Mouse (Mus musculus) heart, postnatal 36 days (tissue): ENCODE measurements around the gene Acod1. TPM values are rescaled to one million over a fixed set of nuclear protein-coding genes. Genes with fewer than 3 reads are reported as not detected.

Experiments
- DNase-seq, 2 experiments: peaks; one replicate each; pipeline ENCODE4 v3.0.0; 2021 to 2022
- intact Hi-C: fragments of 180-260 bp; cut with DNase I; formaldehyde crosslinking; loops from one replicate; pipeline ENCODE4 v1.15.1; 2025
- total RNA-seq, 2 experiments: library from RNA; stranded (reverse); gene quantifications; 2 replicates each; pipeline ENCODE4 v1.2.3; 2021

The Acod1 gene
- total RNA-seq, 2 experiments from 2014 or later, result not detected

GRCm38 (mm10) chr14:103098587-103099235 lies 51.9 kb downstream of the Acod1 start:
- intact Hi-C loops, result loop anchor here (1.0 to 5.0 kb wide), 3 partner anchors 28 to 249 kb away; partner anchors contain the start of genes Cln5, Kctd12 and Mycbp2

DNA sequence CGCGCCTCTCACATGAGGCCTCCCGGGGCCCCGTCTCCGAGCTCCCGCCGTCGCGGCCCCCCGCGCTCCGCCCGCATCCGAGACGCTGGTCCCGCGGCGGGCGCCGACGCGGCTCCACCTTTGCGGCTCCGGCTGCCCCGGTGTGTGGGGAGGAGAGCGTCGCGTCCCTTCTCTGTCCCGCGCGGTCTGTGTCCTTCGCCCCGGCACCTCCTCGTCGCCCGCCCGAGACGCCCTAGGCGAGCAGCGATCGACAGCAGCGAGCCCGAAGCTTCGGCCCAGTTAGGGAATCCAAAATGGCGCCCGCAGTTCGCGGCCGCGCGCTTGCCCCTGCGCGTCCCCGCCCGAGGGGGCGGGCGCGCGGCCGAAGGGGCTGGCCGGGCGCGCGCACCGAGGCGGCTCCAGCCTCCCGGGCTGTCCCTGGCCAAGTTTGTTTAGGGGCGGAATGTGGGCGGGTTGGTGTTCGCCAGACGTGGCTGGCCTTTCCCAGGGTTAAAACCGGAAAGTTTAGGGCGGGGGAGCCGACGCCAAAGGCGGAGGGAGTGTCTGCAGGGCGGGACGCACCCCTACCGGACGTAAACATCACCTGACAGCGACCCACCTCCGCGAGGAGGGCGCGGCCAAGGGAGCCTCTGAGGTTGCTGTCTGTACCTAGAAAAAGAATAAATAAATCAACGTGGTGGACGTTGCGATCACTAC lies 52.6 kb downstream of the Acod1 start, which contains the start of gene Fbxl3:
Gene Fbxl3, minus strand, starts transcription at position 329 of the 696 bp plus-strand sequence.
- peak; percentile 89 to 91 for DNase-seq
- intact Hi-C loops, result loop anchor here (1.0 to 5.0 kb wide), 2 partner anchors 117 to 248 kb away; partner anchors contain the start of genes Kctd12 and Mycbp2

More at GRCm38 (mm10) chr14:103098587-103099235, 51.9 kb downstream of the Acod1 start:
- DNase-seq, result peak; percentile 88 to 90

DNA sequence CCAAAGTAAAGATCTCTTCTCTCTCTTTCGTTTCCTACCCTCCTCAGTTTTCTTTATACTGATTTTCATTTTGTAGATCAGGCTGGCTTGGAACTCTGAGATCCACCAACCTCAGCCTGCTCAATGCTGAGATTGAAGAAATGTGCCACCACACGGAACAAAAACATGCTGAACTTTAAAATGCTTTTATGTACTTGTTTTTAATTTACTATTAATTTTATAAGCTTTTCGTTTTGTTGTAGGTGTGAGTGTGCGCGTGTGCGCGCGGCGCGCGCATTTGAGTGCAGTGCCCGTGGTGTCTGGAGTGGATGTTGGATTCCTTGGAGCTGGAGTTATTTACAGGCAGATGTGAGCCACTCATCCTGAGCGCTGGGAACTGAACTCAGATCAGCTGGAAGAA lies 53.5 kb downstream of the Acod1 start:
- no peak for DNase-seq
- intact Hi-C loops, result no loop called here

DNA sequence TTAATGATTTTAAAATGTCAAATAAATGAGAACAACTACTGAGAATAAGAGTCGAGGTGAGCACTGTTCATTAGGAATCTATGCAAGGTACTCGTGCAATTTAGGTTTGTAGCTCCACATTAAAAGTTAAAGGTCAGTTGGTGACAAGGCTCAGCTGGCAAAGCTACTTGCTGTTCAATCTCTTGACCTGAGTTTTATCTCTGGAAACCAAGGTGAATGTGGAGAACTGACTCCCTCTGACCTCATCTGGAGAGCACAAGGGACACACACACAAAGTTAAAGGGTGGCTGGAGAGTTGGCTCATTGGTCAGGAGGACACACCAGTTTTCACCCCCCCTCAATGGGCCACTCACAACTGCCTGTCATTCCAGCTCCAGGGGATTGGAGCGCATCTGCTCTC lies 54.4 kb downstream of the Acod1 start:
- intact Hi-C loops, result no loop called here
- no peak for DNase-seq

DNA sequence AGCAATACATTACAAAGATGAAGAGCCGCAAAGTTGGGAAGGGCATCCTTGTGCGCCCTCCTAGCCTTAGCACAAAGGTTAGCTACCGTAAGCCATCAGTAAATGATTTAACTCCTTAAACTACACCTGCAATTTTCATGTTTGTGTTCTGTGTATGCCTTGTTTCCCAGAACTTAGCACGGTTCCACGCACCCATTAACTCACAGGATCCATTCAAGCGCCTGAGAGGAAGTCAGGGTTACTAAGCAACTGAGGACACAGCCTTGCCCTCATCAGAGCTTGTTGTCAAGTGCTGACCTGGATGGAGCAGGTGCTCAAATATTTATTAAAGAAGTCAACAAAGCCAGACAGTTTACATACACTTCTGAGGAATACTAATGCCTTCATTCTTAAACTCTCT lies 55.5 kb downstream of the Acod1 start:
- no peak for DNase-seq
- intact Hi-C loops, result no loop called here

- DNase-seq, result no peak
- intact Hi-C loops, result no loop called here
Observed at GRCm38 (mm10) chr14:103102731-103103335, 56.1 kb downstream of the Acod1 start.

Other genes starting within 250 kb of the Acod1 start
- gene Kctd12, start 64.3 kb upstream of the Acod1 start, total RNA-seq, result 10 to 100 TPM; 20.7 to 23.3 TPM
- gene Cln5, start 23.2 kb downstream of the Acod1 start, total RNA-seq, result 10 to 100 TPM; 17.0 to 18.7 TPM
- gene Fbxl3, start 52.6 kb downstream of the Acod1 start, total RNA-seq, result 10 to 100 TPM; 57.5 to 65.3 TPM